Mouse (Mus musculus): ENCODE measurements around the gene Tmem253. TPM values are rescaled to one million over a fixed set of nuclear protein-coding genes. Genes with fewer than 3 reads are reported as not detected.

Gene Tmem253
- polyA plus RNA-seq, 1 experiment from 2014 or later: 0.64 TPM

Other genes with a start within 250 kb of the Tmem253 start
- gene Ang4, start 242.1 kb upstream of the Tmem253 start, polyA plus RNA-seq (2015; fragmentation: Nextera tagmentation; extraction: Ambion mirVana): not detected in 2 replicates
- gene AY358078, start 215.6 kb upstream of the Tmem253 start, polyA plus RNA-seq (2015; fragmentation: Nextera tagmentation; extraction: Ambion mirVana): not detected in 2 replicates
- not detected in 2 replicates for gene Ear6, start 162.0 kb upstream of the Tmem253 start, polyA plus RNA-seq (2015; fragmentation: Nextera tagmentation; extraction: Ambion mirVana)
- 85.5 and 85.7 TPM in 2 replicates for gene Mettl17, start 130.8 kb upstream of the Tmem253 start, polyA plus RNA-seq (2015; fragmentation: Nextera tagmentation; extraction: Ambion mirVana)
- 1.8 and 1.9 TPM in 2 replicates for gene Slc39a2, start 122.8 kb upstream of the Tmem253 start, polyA plus RNA-seq (2015; fragmentation: Nextera tagmentation; extraction: Ambion mirVana)
- 152 TPM in 2 replicates for gene Ndrg2, start 101.5 kb upstream of the Tmem253 start, polyA plus RNA-seq (2015; fragmentation: Nextera tagmentation; extraction: Ambion mirVana)
- not detected in 2 replicates for gene Tppp2, start 97.2 kb upstream of the Tmem253 start, polyA plus RNA-seq (2015; fragmentation: Nextera tagmentation; extraction: Ambion mirVana)
- not detected in 2 replicates for gene Rnase13, start 92.9 kb upstream of the Tmem253 start, polyA plus RNA-seq (2015; fragmentation: Nextera tagmentation; extraction: Ambion mirVana)
- 65.7 and 69.8 TPM in 2 replicates for gene Arhgef40, start 30.9 kb upstream of the Tmem253 start, polyA plus RNA-seq (2015; fragmentation: Nextera tagmentation; extraction: Ambion mirVana)
- 43.3 and 48.9 TPM in 2 replicates for gene Zfp219, start 5.1 kb downstream of the Tmem253 start, polyA plus RNA-seq (2015; fragmentation: Nextera tagmentation; extraction: Ambion mirVana)
- gene Olfr221, start 26.8 kb downstream of the Tmem253 start, polyA plus RNA-seq (2015; fragmentation: Nextera tagmentation; extraction: Ambion mirVana): not detected in 2 replicates
- gene Hnrnpc, start 88.4 kb downstream of the Tmem253 start, polyA plus RNA-seq (2015; fragmentation: Nextera tagmentation; extraction: Ambion mirVana): 710 and 729 TPM in 2 replicates
- 61.9 and 71.1 TPM in 2 replicates for gene Rpgrip1, start 95.0 kb downstream of the Tmem253 start, polyA plus RNA-seq (2015; fragmentation: Nextera tagmentation; extraction: Ambion mirVana)
- gene Supt16, start 181.8 kb downstream of the Tmem253 start, polyA plus RNA-seq (2015; fragmentation: Nextera tagmentation; extraction: Ambion mirVana): 56.1 and 58.9 TPM in 2 replicates
- 39.7 and 47.9 TPM in 2 replicates for gene Chd8, start 242.1 kb downstream of the Tmem253 start, polyA plus RNA-seq (2015; fragmentation: Nextera tagmentation; extraction: Ambion mirVana)

Measured in forebrain, embryonic 15.5 days (tissue).